Mouse (Mus musculus): ENCODE data around the gene Myo6. TPM values are rescaled to one million over a fixed set of nuclear protein-coding genes. Genes with fewer than 3 reads are reported as not detected.

Gene Myo6
- total RNA-seq, 2 experiments from 2014 or later, result 59.0 to 72.6 TPM

- DNase-seq (ENCODE audit: low spot score in 2 of 2), result no peak
These were observed 61.9 kb downstream of the Myo6 start for GRCm38 (mm10) chr9:80226579-80227325.

- no peak for DNase-seq (ENCODE audit: low spot score in 2 of 2)
These were observed 69.1 kb downstream of the Myo6 start for GRCm38 (mm10) chr9:80233831-80234455.

DNA sequence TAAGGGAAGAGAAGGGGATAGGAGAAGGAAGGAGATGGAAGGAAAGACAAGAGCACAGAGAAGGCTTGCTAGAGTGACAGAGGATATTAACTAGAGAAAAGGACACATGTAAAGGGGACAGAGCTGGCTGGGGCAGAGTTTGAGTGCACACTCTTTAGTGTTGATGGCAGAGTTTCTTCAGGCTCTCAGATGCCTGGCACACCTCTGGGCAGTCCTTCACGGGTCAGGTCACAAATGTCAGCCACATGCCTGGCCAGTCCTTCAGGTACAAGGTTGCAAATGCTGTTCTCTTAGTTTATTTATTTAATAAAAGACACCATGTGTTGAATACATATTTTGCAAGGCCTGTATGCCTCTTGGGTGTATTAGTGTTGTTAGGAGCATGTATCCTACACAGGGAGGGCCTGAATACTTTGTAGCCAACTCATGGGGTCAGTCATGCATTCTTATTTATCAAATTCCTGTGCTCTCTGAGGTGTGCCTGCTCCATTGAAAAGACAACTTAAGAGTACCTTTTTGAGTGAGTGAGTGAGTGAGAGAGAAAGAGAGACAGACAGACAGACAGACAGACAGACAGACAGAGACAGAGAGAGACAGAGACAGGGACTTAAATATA lies 72.5 kb downstream of the Myo6 start:
- DNase-seq (ENCODE audit: low spot score in 2 of 2), result no peak

- DNase-seq (ENCODE audit: low spot score in 2 of 2), result no peak
These were observed 76.9 kb downstream of the Myo6 start for GRCm38 (mm10) chr9:80241719-80242118.

DNA sequence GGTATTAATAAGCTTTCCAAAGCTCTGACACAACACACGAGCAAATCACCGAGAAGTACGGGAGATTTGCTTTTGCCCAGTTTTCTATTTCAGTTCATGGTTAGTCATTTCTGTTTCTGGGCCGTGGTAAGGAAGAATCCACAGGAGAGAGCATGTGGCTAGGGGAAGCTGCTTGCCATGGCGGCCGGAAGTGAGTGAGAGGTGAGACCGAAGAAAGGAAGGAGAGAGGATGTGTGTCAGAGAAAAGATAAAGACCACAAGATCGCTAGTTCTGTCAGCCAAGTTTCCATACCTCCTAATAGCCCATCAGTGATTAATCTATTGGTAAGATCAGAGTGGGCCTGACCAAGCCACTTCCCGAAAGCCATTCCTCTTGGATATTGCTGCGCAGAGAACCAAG lies 87.3 kb downstream of the Myo6 start:
- no peak for DNase-seq (ENCODE audit: low spot score in 2 of 2)

DNA sequence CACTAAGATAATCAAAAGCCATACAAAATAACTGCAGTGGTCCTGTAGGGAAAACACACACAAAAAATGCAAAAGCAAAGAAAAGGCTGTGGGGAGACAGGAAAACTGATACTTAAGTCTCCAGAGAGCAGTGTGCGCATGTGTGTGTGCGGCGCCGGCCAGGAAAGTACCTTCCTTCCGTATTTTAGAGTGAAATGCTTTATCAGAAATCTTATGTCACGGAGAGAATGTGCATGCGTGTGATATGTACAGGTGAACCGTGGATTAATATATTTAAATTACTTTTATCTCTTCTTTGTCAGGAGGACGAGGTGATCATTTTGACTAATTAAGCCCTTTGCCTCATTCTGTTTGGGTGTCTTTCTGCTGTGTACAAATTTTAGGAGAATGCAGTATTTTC lies 88.4 kb downstream of the Myo6 start:
- no peak for DNase-seq (ENCODE audit: low spot score in 2 of 2)

- no peak for DNase-seq (ENCODE audit: low spot score in 2 of 2)
These were observed 91.7 kb downstream of the Myo6 start for GRCm38 (mm10) chr9:80256561-80256960.

GRCm38 (mm10) chr9:80258396-80258795 lies 93.6 kb downstream of the Myo6 start:
- no peak for DNase-seq (ENCODE audit: low spot score in 2 of 2)

DNA sequence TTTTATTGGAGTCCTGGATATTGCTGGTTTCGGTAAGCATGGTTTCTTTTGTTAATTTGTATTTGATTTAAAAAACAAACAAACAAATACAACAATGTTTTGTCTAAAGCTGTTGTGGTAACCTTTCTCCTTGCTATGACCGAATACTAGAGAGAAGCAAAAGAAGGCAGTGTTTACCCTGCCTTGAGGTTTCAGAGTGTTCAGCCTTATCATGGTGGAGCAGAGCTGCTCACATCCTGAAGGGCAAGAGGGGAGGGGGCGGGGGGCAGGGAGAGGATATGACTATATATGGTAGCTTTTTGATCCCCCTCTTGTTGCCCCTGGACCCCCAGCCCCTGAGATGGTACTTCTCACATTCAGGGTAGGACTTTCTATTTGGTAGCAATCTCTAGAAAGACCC lies 96.1 kb downstream of the Myo6 start:
- no peak for DNase-seq (ENCODE audit: low spot score in 2 of 2)

DNA sequence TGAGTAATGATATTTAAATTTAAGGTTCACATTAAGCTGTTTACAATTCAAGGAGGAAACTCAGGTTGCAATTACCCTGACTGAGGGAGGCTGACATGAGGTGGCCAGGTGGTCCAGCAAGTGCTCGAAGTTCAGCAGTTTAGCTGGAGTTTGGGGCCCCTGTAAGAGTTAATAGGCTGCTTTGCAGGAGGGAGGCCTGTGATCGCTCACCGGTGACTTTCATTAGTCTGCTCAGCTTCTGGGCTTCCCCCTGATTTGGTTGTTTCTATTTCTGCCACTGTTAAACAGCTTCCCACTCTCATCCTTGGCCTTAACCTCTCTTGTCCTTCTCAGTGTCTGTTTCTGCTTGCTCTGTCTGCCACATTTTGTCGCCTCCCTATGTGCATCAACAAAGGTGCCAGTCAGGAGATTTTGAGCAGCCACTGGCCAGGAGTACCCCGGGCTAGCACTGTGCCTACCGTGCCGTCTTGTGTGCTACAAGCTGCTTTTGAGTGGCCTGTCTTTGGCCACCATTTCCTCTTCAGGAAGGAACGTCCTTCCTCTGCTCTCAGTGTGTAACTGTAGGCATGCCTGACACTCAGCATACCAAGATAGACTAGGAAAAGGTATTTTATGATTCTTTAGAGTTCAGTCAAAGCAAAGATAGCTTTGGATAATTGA lies 97.7 kb downstream of the Myo6 start:
- DNase-seq (ENCODE audit: low spot score in 2 of 2), result no peak

DNA sequence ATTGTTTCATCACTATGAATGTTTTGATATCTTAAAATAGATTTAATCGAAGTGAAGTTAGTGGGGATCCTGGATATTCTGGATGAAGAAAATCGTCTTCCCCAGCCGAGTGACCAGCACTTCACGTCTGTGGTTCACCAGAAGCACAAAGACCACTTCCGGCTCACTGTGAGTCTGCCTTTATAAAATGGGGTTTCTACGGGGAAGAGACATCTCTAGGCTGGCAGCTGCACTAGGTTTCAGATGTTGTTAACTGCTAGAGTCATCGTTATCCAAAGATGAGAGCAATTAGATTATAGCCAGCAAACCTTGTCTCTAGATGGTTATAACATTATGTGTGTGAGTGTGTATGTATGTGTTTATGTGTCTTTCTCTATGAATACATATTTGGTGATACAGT lies 101.3 kb downstream of the Myo6 start:
- DNase-seq (ENCODE audit: low spot score in 2 of 2), result no peak

DNA sequence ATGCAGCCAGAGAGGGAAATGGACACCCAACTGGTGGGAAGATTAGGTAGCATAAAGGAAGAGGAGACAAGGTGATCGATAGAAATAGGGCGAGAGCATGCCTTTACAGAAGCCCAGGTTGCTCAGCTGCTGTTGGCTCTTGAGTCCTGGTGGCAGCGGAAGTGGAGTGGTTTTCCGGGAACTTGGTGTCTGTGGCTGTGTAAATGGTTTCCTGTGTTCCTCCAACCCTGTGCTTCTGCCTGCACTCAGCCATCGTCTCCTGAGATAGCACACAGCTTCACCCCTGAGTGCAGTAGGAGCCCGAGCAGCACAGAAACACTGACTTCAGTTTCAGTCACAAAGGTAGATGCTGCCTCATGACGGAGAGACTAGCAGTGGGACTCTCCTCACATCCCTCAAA lies 101.7 kb downstream of the Myo6 start:
- DNase-seq (ENCODE audit: low spot score in 2 of 2), result no peak

GRCm38 (mm10) chr9:80269596-80269995 lies 104.8 kb downstream of the Myo6 start:
- DNase-seq (ENCODE audit: low spot score in 2 of 2), result no peak

DNA sequence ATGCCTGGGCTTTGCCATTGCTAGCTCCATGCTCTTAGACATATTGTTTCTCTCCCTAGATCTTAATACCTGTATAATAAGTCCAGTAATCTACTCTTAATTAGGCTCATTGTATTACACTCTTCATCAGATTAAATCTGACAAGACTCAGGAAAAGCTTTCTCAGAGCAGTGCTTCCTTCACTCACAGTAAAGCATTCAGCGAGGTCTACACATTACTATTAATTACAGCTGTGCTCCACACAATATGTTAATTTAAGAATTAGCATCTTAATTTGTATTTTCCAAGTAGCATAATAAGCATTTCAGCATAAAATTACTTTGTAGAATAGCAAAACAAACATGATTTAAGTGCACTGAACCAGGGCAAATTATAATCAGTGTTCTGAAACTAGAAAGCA lies 108.1 kb downstream of the Myo6 start:
- no peak for DNase-seq (ENCODE audit: low spot score in 2 of 2)

GRCm38 (mm10) chr9:80275053-80275771 lies 110.4 kb downstream of the Myo6 start:
- no peak for DNase-seq (ENCODE audit: low spot score in 2 of 2)

GRCm38 (mm10) chr9:80275772-80276134 lies 110.9 kb downstream of the Myo6 start:
- DNase-seq (ENCODE audit: low spot score in 2 of 2), result no peak

DNA sequence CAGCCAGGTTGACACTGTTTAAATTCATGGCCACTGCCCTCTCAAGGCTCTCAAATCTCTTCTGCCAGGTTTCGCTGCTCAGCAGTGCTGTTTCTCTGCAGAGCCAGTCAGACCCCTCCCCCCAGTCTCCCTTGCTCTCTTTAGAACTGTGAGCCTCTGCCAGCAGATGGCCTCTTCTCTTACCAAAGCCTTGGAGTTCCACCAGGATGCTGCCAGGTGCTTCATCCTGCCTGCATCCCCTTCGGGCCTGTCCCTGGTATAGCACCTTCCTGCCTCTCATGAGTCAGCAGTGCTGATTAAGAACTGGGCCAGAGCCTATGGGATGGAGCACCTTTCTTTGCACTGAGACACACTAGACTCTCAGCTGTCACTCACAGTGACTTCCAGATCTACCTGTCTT lies 112.3 kb downstream of the Myo6 start:
- no peak for DNase-seq (ENCODE audit: low spot score in 2 of 2)

DNA sequence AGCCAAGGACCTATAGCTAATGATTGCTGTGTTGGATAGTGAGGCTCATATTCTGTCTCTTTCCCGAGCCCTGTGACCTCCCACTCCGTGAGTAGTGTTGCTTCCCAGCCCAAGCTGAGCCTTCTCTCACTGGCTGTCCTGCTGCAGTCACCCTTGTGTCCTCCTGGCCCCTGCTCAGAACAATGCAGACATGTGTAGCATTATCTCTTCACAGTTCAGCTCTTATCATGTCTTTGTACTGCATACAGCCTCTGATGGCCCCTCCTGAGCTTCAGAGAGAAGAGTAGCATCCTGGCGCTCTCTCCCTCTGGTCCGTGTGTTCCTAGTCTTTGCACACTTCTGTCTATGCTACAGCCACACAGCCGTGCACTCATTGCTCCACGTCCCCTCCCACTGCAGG lies 112.9 kb downstream of the Myo6 start:
- no peak for DNase-seq (ENCODE audit: low spot score in 2 of 2)

DNA sequence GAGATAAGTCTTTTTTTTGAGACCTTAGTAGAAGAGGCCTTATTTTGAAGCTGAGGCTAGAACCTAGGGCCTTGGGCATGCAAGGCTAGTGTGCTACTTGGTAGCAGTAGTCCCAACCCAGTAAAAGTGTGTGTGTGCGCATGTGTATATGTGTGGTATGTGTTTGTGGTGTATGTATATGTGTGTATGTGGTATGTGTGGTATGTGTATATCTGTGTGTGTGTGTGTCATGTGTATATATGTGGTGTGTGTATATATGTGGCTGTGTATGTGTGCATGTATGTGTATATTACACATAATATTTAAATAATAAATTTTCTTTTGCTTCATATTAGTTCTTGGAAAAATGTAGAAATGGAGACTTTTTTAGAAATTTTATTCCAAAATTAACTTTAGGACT lies 115.9 kb downstream of the Myo6 start:
- no peak for DNase-seq (ENCODE audit: low spot score in 2 of 2)

DNA sequence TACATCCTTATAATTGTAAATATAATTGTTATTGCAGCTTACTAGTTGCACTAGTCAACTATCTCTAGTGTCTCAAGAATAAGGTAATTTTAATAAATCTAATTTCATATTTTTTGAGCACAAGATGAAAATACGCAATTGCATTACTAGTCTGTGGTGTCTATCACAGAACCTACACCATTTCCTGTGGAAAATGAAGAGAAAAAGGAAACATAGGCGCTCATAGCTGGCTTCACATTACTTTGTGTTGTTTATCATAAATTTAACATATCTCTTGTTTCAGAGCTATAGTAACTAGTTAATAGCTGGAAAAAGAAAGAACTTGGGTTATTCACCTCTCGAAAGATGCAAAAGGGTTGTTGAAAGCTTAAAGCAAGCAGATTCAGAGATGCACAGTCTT lies 117.6 kb downstream of the Myo6 start:
- DNase-seq (ENCODE audit: low spot score in 2 of 2), result no peak

- no peak for DNase-seq (ENCODE audit: low spot score in 2 of 2)
These were observed 119.8 kb downstream of the Myo6 start for GRCm38 (mm10) chr9:80284539-80285174.
